Comparison of ENCODE assay signal across 27 mouse cellular contexts in genomic region chr10:77103689-77104088, GRCm38 (mm10).
DNase-seq lines count a peak whose midpoint lies in the region; ATAC-seq and TF ChIP-seq lines count a peak whose summit lies in the region.
"Had no signal": no experiment of that assay in that cellular context is flagged by ENCODE, and none has a peak within 500 bp of the region (broad histone marks: within the 10 kb centered on the region; RNA-seq: fewer than 3 reads in every experiment).

No protein-coding gene starts in this region.

- peaks cover 17% of the 10 kb centered on the region for H3K4me1 ChIP-seq in liver, embryonic 13.5 days (replicated peaks)
- peaks cover 19% of the 10 kb centered on the region; the same call in 1 of the 2 replicates for H3K4me1 ChIP-seq in liver, embryonic 12.5 days
- peaks cover 81% of the 10 kb centered on the region for H3K4me1 ChIP-seq in megakaryocyte, embryonic 14.5 days
- H3K4me1 ChIP-seq in liver, postnatal 0 days (ENCODE audit: insufficient read depth) = peaks cover 13% of the 10 kb centered on the region
- peaks cover 14% of the 10 kb centered on the region for H3K4me1 ChIP-seq in thymus, adult 2 months (replicated peaks; ENCODE audit: control insufficient read depth, insufficient read depth, low read length)
- H3K4me1 ChIP-seq: embryonic facial prominence, embryonic 13.5 days; forebrain, embryonic 13.5 days; hindbrain, embryonic 15.5 days had no signal

- no peak overlapping the region for H3K4me2 ChIP-seq in liver, embryonic 13.5 days
- H3K4me2 ChIP-seq in liver, embryonic 12.5 days = no peak overlapping the region
- no peak overlapping the region; the same call in 1 of the 2 replicates for H3K4me2 ChIP-seq in liver, postnatal 0 days (ENCODE audit: low read depth, low read length)
- H3K4me2 ChIP-seq: embryonic facial prominence, embryonic 13.5 days; forebrain, embryonic 13.5 days; heart, embryonic 13.5 days; hindbrain, embryonic 15.5 days had no signal

- H3K4me3 ChIP-seq in liver, embryonic 13.5 days (replicated peaks) = no peak overlapping the region
- H3K4me3 ChIP-seq in liver, embryonic 12.5 days = no peak overlapping the region
- H3K4me3 ChIP-seq in megakaryocyte, embryonic 14.5 days (replicated peaks) = peak overlapping the region; percentile 77
- H3K4me3 ChIP-seq in liver, postnatal 0 days (ENCODE audit: low read depth, low read length) = no peak overlapping the region
- no peak overlapping the region for H3K4me3 ChIP-seq in thymus, adult 2 months (ENCODE audit: control insufficient read depth, insufficient read depth, low read length)
- H3K4me3 ChIP-seq: embryonic facial prominence, embryonic 10.5 days; embryonic facial prominence, embryonic 13.5 days; forebrain, embryonic 10.5 days; forebrain, embryonic 13.5 days; heart, adult 2 months; heart, embryonic 10.5 days; heart, embryonic 13.5 days; hindbrain, embryonic 15.5 days had no signal

- no peaks in the 10 kb centered on the region for H3K27me3 ChIP-seq in liver, embryonic 13.5 days
- no peaks in the 10 kb centered on the region for H3K27me3 ChIP-seq in liver, embryonic 12.5 days (replicated peaks)
- H3K27me3 ChIP-seq in megakaryocyte, embryonic 14.5 days (replicated peaks) = no peaks in the 10 kb centered on the region
- no peaks in the 10 kb centered on the region for H3K27me3 ChIP-seq in liver, postnatal 0 days (ENCODE audit: insufficient read depth, low read length)
- no peaks in the 10 kb centered on the region for H3K27me3 ChIP-seq in thymus, adult 2 months (ENCODE audit: control insufficient read depth, insufficient read depth, low read length)
- H3K27me3 ChIP-seq: embryonic facial prominence, embryonic 13.5 days; forebrain, embryonic 13.5 days; heart, embryonic 13.5 days; hindbrain, embryonic 15.5 days had no signal

- no peaks in the 10 kb centered on the region for H3K9me3 ChIP-seq in liver, embryonic 13.5 days (replicated peaks)
- no peaks in the 10 kb centered on the region for H3K9me3 ChIP-seq in liver, embryonic 12.5 days (replicated peaks)
- peaks cover 11% of the 10 kb centered on the region for H3K9me3 ChIP-seq in megakaryocyte, embryonic 14.5 days
- H3K9me3 ChIP-seq in liver, postnatal 0 days (ENCODE audit: low read length) = no peaks in the 10 kb centered on the region
- H3K9me3 ChIP-seq: embryonic facial prominence, embryonic 10.5 days; embryonic facial prominence, embryonic 13.5 days; forebrain, embryonic 10.5 days; forebrain, embryonic 13.5 days; heart, embryonic 10.5 days; heart, embryonic 13.5 days; hindbrain, embryonic 15.5 days had no signal

- no peak for TF ChIP-seq CTCF in liver, postnatal 0 days (IDR thresholded peaks at IDR 0.05; ENCODE audit: low read depth)
- no peak for TF ChIP-seq CTCF in thymus, adult 2 months (IDR thresholded peaks at IDR 0.05; ENCODE audit: borderline replicate concordance, control insufficient read depth, extremely low read depth, insufficient read depth, low read length, poor library complexity)

- ATAC-seq in liver, embryonic 13.5 days (ENCODE audit: low read depth) = peak; percentile 55; the same call in 1 of the 2 replicates
- ATAC-seq in liver, embryonic 12.5 days = no peak
- no peak for ATAC-seq in megakaryocyte, adult 5-6 weeks (ENCODE audit: poor library complexity, severe bottlenecking)
- ATAC-seq in liver, postnatal 0 days = peak; percentile 80
- ATAC-seq: CD4-positive, CD25-positive, alpha-beta regulatory T cell, adult 4 months; forebrain, embryonic 13.5 days; forebrain, embryonic 16.5 days had no signal

- 0 out of 2 replicates have a peak, but pooled peaks cover 6% of the 10 kb centered on the region for H3K36me3 ChIP-seq in liver, embryonic 13.5 days
- H3K36me3 ChIP-seq in liver, embryonic 12.5 days = no peaks in the 10 kb centered on the region
- peaks cover 61% of the 10 kb centered on the region for H3K36me3 ChIP-seq in megakaryocyte, embryonic 14.5 days (replicated peaks; ENCODE audit: low read length)
- no peaks in the 10 kb centered on the region for H3K36me3 ChIP-seq in liver, postnatal 0 days (replicated peaks; ENCODE audit: insufficient read depth, low read length)
- H3K36me3 ChIP-seq in thymus, adult 2 months (ENCODE audit: control insufficient read depth, insufficient read depth, low read length) = no peaks in the 10 kb centered on the region
- H3K36me3 ChIP-seq: embryonic facial prominence, embryonic 13.5 days; hindbrain, embryonic 15.5 days had no signal

- TF ChIP-seq POLR2A in thymus, adult 2 months (IDR thresholded peaks at IDR 0.05; ENCODE audit: control insufficient read depth, extremely low read depth, insufficient read depth, low read length, poor library complexity) = no peak

- no peak overlapping the region for H3K27ac ChIP-seq in liver, embryonic 13.5 days
- H3K27ac ChIP-seq in liver, embryonic 12.5 days = no peak overlapping the region
- peak overlapping the region; percentile 85 for H3K27ac ChIP-seq in liver, postnatal 0 days (ENCODE audit: low read depth)
- H3K27ac ChIP-seq in thymus, adult 2 months (ENCODE audit: control insufficient read depth, insufficient read depth, low read length) = no peak overlapping the region
- H3K27ac ChIP-seq: embryonic facial prominence, embryonic 10.5 days; embryonic facial prominence, embryonic 13.5 days; forebrain, embryonic 10.5 days; forebrain, embryonic 13.5 days; heart, adult 2 months; heart, embryonic 10.5 days; heart, embryonic 13.5 days; hindbrain, embryonic 15.5 days had no signal

- DNase-seq in liver, embryonic 13.5 days = no peak
- no peak for DNase-seq in liver, postnatal 0 days
- DNase-seq in thymus, adult 2 months = no peak
- DNase-seq: adrenal gland, adult 8-10 months; adrenal gland, postnatal 25 days; cerebellum, adult 11-12 months; cerebellum, adult 8-10 months; cerebellum, postnatal 10 days; cerebellum, postnatal 36 days; embryo, embryonic 11 days; gastrocnemius, postnatal 10 days; gastrocnemius, postnatal 36 days; heart, adult 2 months; heart, postnatal 14 days; heart, postnatal 4 days had no signal

- H3K9ac ChIP-seq in liver, embryonic 13.5 days = no peak overlapping the region
- H3K9ac ChIP-seq in liver, embryonic 12.5 days = no peak overlapping the region
- no peak overlapping the region for H3K9ac ChIP-seq in liver, postnatal 0 days (replicated peaks)
- H3K9ac ChIP-seq: embryonic facial prominence, embryonic 13.5 days; forebrain, embryonic 13.5 days; heart, embryonic 13.5 days; hindbrain, embryonic 15.5 days had no signal

- 13% methylated on average over 8 of the region's 8 CpGs for WGBS in liver, embryonic 13.5 days (ENCODE audit: insufficient replicate concordance)
- 19% methylated on average over 8 of the region's 8 CpGs for WGBS in liver, embryonic 12.5 days (ENCODE audit: insufficient replicate concordance)
- WGBS in liver, postnatal 0 days (ENCODE audit: insufficient replicate concordance) = 8% methylated on average over 8 of the region's 8 CpGs
- 17% methylated on average over 8 of the region's 8 CpGs for WGBS in thymus, adult 2 months

- peak; percentile 89 for TF ChIP-seq EP300 in liver, postnatal 0 days (IDR thresholded peaks at IDR 0.05; ENCODE audit: low read depth)

Comparison
In these comparisons a context has a peak if more than half of its experiments do, and no peak if none do; other contexts are left out.
1. ATAC-seq: peak in liver, embryonic 13.5 days (single experiment) and liver, postnatal 0 days (single experiment); none in liver, embryonic 12.5 days (single experiment) and megakaryocyte, adult 5-6 weeks (single experiment).